Mouse (Mus musculus) stomach, embryonic 14.5 days (tissue): ENCODE data around the gene Elovl3. TPM values are rescaled to one million over a fixed set of nuclear protein-coding genes. Genes with fewer than 3 reads are reported as not detected.
A peak's percentile ranks its signal among the peaks of the same experiment; 100 is the strongest.

ENCODE experiments used
- ATAC-seq: fragments of 200-750 bp; cut with Nextera tagmentation; 2 replicates; pipeline ENCODE4 v1.8.0; 2017; ENCODE audit warnings: low read depth, moderate TSS enrichment; ENCODE audit not compliant: insufficient number of reproducible peaks, insufficient read depth, low FRiP score
- H3K27ac ChIP-seq: fragments of 300-500 bp; sonication (generic); 2 replicates; pipeline ENCODE4 v1.5.1; 2014; ENCODE audit warnings: mild to moderate bottlenecking, low read length, moderate library complexity, mixed read lengths
- H3K27me3 ChIP-seq: fragments of 300-500 bp; sonication (generic); 2 replicates; pipeline ENCODE4 v1.6.1; 2014; ENCODE audit warnings: low read length, control low read depth, mixed read lengths; ENCODE audit not compliant: control insufficient read depth, insufficient read depth
- H3K36me3 ChIP-seq: fragments of 300-500 bp; sonication (generic); 2 replicates; pipeline ENCODE4 v1.6.1; 2014; ENCODE audit warnings: mild to moderate bottlenecking, control low read depth, low read length, moderate library complexity, mixed read lengths; ENCODE audit not compliant: control insufficient read depth, insufficient read depth
- H3K4me1 ChIP-seq: fragments of 300-500 bp; sonication (generic); 2 replicates; pipeline ENCODE4 v1.6.1; 2014; ENCODE audit warnings: low read length, control low read depth, mixed read lengths; ENCODE audit not compliant: control insufficient read depth, insufficient read depth
- H3K4me2 ChIP-seq: fragments of 300-500 bp; sonication (generic); replicated peaks from 2 replicates; pipeline ENCODE4 v1.6.1; 2014; ENCODE audit warnings: low read depth, low read length, control low read depth
- H3K4me3 ChIP-seq: fragments of 300-500 bp; sonication (generic); 2 replicates; pipeline ENCODE4 v1.5.1; 2014; ENCODE audit warnings: low read depth, low read length, control low read depth
- H3K9ac ChIP-seq: fragments of 300-500 bp; sonication (generic); replicated peaks from 2 replicates; pipeline ENCODE4 v1.6.1; 2014; ENCODE audit warnings: low read depth, mild to moderate bottlenecking, control low read depth, low read length, moderate library complexity, mixed read lengths
- H3K9me3 ChIP-seq: fragments of 300-500 bp; sonication (generic); 2 replicates; pipeline ENCODE4 v1.6.1; 2016; ENCODE audit warnings: low read depth, low read length, control low read depth; ENCODE audit not compliant: control insufficient read depth
- WGBS: fragments of 180-500 bp; shearing (Covaris S2); extraction: QIAGEN DNeasy Blood & Tissue Kit; methylation state at CpG from one replicate; pipeline ENCODE4 v1.1.7; 2014; 5-methylcytosine and 5-hydroxymethylcytosine counted together
- polyA plus RNA-seq: library from polyadenylated mRNA; unstranded; fragments of >200 nt; fragmentation: Nextera tagmentation; extraction: Ambion mirVana; gene quantifications from 2 replicates; pipeline ENCODE4 v1.2.1, GENCODE M21; 2014

Gene Elovl3
- not detected in 2 replicates for polyA plus RNA-seq

GRCm38 (mm10) chr19:46131694-46132525, at the start of gene Elovl3:
Elovl3 (plus strand) TSS chr19:46131897.
- H3K4me2 ChIP-seq = peak within 1 kb of the TSS; percentile 43
- H3K36me3 ChIP-seq = no peaks in the 10 kb centered on the region
- no peak within 1 kb of the TSS for H3K27ac ChIP-seq
- WGBS = 3% methylated on average over 31 of the region's 31 CpGs
- H3K27me3 ChIP-seq = peaks cover 37% of the 10 kb centered on the region
- no peak for ATAC-seq
- no peaks in the 10 kb centered on the region for H3K9me3 ChIP-seq
- H3K4me3 ChIP-seq = peak within 1 kb of the TSS; percentile 19
- peaks cover 13% of the 10 kb centered on the region for H3K4me1 ChIP-seq
- no peak within 1 kb of the TSS for H3K9ac ChIP-seq

GRCm38 (mm10) chr19:46085185-46085584, 46.5 kb upstream of the Elovl3 start:
- no peak overlapping the region for H3K9ac ChIP-seq
- no peaks in the 10 kb centered on the region for H3K27me3 ChIP-seq
- H3K27ac ChIP-seq = no peak overlapping the region
- ATAC-seq = no peak
- H3K36me3 ChIP-seq = peaks cover 49% of the 10 kb centered on the region
- no peak overlapping the region for H3K4me2 ChIP-seq
- H3K4me3 ChIP-seq = no peak overlapping the region
- no peaks in the 10 kb centered on the region for H3K9me3 ChIP-seq
- WGBS = 94% methylated on average over 8 of the region's 8 CpGs
- no peaks in the 10 kb centered on the region for H3K4me1 ChIP-seq

- Histone ChIP-seq H3K4me3 (no peak overlapping the region), H3K27ac (no peak overlapping the region), H3K9me3 (no peaks in the 10 kb centered on the region), H3K27me3 (no peaks in the 10 kb centered on the region), H3K9ac (no peak overlapping the region), H3K4me1 (no peaks in the 10 kb centered on the region), H3K36me3 (peaks cover 38% of the 10 kb centered on the region), H3K4me2 (no peak overlapping the region)
- no peak for ATAC-seq
- 57% methylated on average over 3 of the region's 3 CpGs for WGBS
Observed at GRCm38 (mm10) chr19:46086337-46086736, 45.4 kb upstream of the Elovl3 start.

- H3K36me3 ChIP-seq = peaks cover 23% of the 10 kb centered on the region
- H3K9me3 ChIP-seq = no peaks in the 10 kb centered on the region
- H3K4me2 ChIP-seq = no peak overlapping the region
- no peaks in the 10 kb centered on the region for H3K4me1 ChIP-seq
- no peak overlapping the region for H3K27ac ChIP-seq
- WGBS = 77% methylated on average over 7 of the region's 7 CpGs
- no peak for ATAC-seq
- H3K27me3 ChIP-seq = no peaks in the 10 kb centered on the region
- H3K4me3 ChIP-seq = no peak overlapping the region
- H3K9ac ChIP-seq = no peak overlapping the region
Observed at GRCm38 (mm10) chr19:46087871-46088270, 43.8 kb upstream of the Elovl3 start.

- ATAC-seq = no peak
- Histone ChIP-seq H3K4me1 (no peaks in the 10 kb centered on the region), H3K27me3 (no peaks in the 10 kb centered on the region), H3K9ac (no peak overlapping the region), H3K4me3 (no peak overlapping the region), H3K4me2 (no peak overlapping the region), H3K9me3 (no peaks in the 10 kb centered on the region), H3K36me3 (no peaks in the 10 kb centered on the region), H3K27ac (no peak overlapping the region)
- WGBS = 81% methylated on average over 4 of the region's 4 CpGs
Observed at GRCm38 (mm10) chr19:46091641-46092040, 40.1 kb upstream of the Elovl3 start.

GRCm38 (mm10) chr19:46094144-46094543, 37.6 kb upstream of the Elovl3 start:
- no peak for ATAC-seq
- Histone ChIP-seq H3K4me3 (no peak overlapping the region), H3K9me3 (no peaks in the 10 kb centered on the region), H3K27me3 (no peaks in the 10 kb centered on the region), H3K4me1 (no peaks in the 10 kb centered on the region), H3K4me2 (no peak overlapping the region), H3K27ac (no peak overlapping the region), H3K36me3 (no peaks in the 10 kb centered on the region), H3K9ac (no peak overlapping the region)
- 89% methylated on average over 2 of the region's 2 CpGs for WGBS

- H3K27ac ChIP-seq = no peak overlapping the region
- H3K4me3 ChIP-seq = no peak overlapping the region
- 87% methylated on average over 3 of the region's 4 CpGs for WGBS
- no peak for ATAC-seq
- no peaks in the 10 kb centered on the region for H3K36me3 ChIP-seq
- no peaks in the 10 kb centered on the region for H3K9me3 ChIP-seq
- H3K4me1 ChIP-seq = no peaks in the 10 kb centered on the region
- H3K27me3 ChIP-seq = no peaks in the 10 kb centered on the region
- no peak overlapping the region for H3K4me2 ChIP-seq
- no peak overlapping the region for H3K9ac ChIP-seq
Observed at GRCm38 (mm10) chr19:46095291-46095690, 36.4 kb upstream of the Elovl3 start.

GRCm38 (mm10) chr19:46096396-46096795, 35.3 kb upstream of the Elovl3 start:
- 92% methylated on average over 5 of the region's 5 CpGs for WGBS
- ATAC-seq = no peak
- H3K36me3 ChIP-seq = no peaks in the 10 kb centered on the region
- no peak overlapping the region for H3K9ac ChIP-seq
- H3K4me3 ChIP-seq = no peak overlapping the region
- H3K4me2 ChIP-seq = no peak overlapping the region
- no peaks in the 10 kb centered on the region for H3K4me1 ChIP-seq
- no peaks in the 10 kb centered on the region for H3K9me3 ChIP-seq
- H3K27me3 ChIP-seq = no peaks in the 10 kb centered on the region
- H3K27ac ChIP-seq = no peak overlapping the region

- 91% methylated on average over 3 of the region's 3 CpGs for WGBS
Observed at GRCm38 (mm10) chr19:46099561-46099960, 32.1 kb upstream of the Elovl3 start.

More at GRCm38 (mm10) chr19:46099561-46099960, 32.1 kb upstream of the Elovl3 start:
- Histone ChIP-seq H3K27me3 (no peaks in the 10 kb centered on the region), H3K36me3 (no peaks in the 10 kb centered on the region), H3K9ac (no peak overlapping the region), H3K4me2 (no peak overlapping the region), H3K27ac (no peak overlapping the region), H3K4me3 (no peak overlapping the region), H3K4me1 (no peaks in the 10 kb centered on the region), H3K9me3 (no peaks in the 10 kb centered on the region)
- no peak for ATAC-seq
